Mouse (Mus musculus): ENCODE results near the gene Ptprk.

- TF ChIP-seq CTCF (IDR thresholded peaks at IDR 0.05; ENCODE audit: low read depth), result no peak
- TF ChIP-seq EP300 (IDR thresholded peaks at IDR 0.05; ENCODE audit: low read depth), result no peak
These were observed 522.3 kb downstream of the Ptprk start for GRCm38 (mm10) chr10:28596897-28597296.
